In the genomic region with DNA sequence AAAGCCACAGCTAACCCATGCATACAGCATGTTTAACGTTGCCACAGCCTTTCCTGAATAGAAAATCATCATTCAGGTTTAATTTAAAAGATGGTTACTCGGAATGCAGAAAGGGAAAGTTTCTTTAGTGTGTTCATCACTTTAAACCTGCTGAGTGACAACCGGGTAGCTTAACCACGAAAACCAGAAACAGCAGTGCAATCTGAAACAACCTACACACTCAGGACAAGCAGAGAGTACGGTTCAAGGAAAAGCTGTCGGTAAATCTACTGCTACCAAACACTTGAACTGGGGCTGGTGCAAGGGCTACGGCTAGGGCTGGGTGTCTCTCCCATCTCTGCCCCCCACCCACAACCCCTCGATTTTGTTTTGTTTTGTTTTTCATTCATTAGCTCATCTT, we compare ENCODE assay signal across 8 mouse cellular contexts. TPM values are rescaled to one million over a fixed set of nuclear protein-coding genes. Genes with fewer than 3 reads are reported as not detected.
DNase-seq lines count a peak whose midpoint lies in the region; ATAC-seq and TF ChIP-seq lines count a peak whose summit lies in the region.

No protein-coding gene starts in this region.

- intact Hi-C loops in heart, postnatal 10 days (cut with DNase I) = loop anchor here (2.0 kb wide), 1 partner anchor 48 kb away; a partner anchor contains a TSS

- TF ChIP-seq CTCF in ES-Bruce4 (IDR thresholded peaks at IDR 0.05; ENCODE audit: low read depth, low read length) = no peak

- peak overlapping the region; percentile 88 for H3K4me3 ChIP-seq in heart, embryonic 15.5 days
- H3K4me3 ChIP-seq in ES-Bruce4 (ENCODE audit: low read depth, low read length) = peak overlapping the region; percentile 51
- H3K4me3 ChIP-seq in forebrain, embryonic 16.5 days (replicated peaks; ENCODE audit: low read length) = peak overlapping the region; percentile 94
- peak overlapping the region; percentile 98 for H3K4me3 ChIP-seq in midbrain, embryonic 10.5 days

- H3K36me3 ChIP-seq in heart, embryonic 15.5 days = no peaks in the 10 kb centered on the region
- peaks cover 2% of the 10 kb centered on the region for H3K36me3 ChIP-seq in ES-Bruce4 (ENCODE audit: control insufficient read depth, insufficient read depth, low read length, poor library complexity, severe bottlenecking)
- H3K36me3 ChIP-seq in forebrain, embryonic 16.5 days (ENCODE audit: control insufficient read depth, insufficient read depth) = no peaks in the 10 kb centered on the region
- H3K36me3 ChIP-seq in midbrain, embryonic 10.5 days = peaks cover 20% of the 10 kb centered on the region

- peak overlapping the region; percentile 91 for H3K9ac ChIP-seq in heart, embryonic 15.5 days
- H3K9ac ChIP-seq in ES-Bruce4 (ENCODE audit: low read depth, poor library complexity, severe bottlenecking) = 0 out of 2 replicates have a peak overlapping the region, but pooled peaks have one; percentile 90
- peak overlapping the region; percentile 85 for H3K9ac ChIP-seq in forebrain, embryonic 16.5 days (replicated peaks; ENCODE audit: low read depth, low read length)

- peaks cover 26% of the 10 kb centered on the region for H3K4me1 ChIP-seq in heart, embryonic 15.5 days (replicated peaks)
- H3K4me1 ChIP-seq in ES-Bruce4 (ENCODE audit: control insufficient read depth, insufficient read depth, low read length) = peaks cover 3% of the 10 kb centered on the region
- peaks cover 13% of the 10 kb centered on the region for H3K4me1 ChIP-seq in forebrain, embryonic 16.5 days (replicated peaks; ENCODE audit: control insufficient read depth, insufficient read depth, low read length)
- H3K4me1 ChIP-seq in midbrain, embryonic 10.5 days = peaks cover 52% of the 10 kb centered on the region

- no peak for ATAC-seq in heart, embryonic 15.5 days (replicated peaks; ENCODE audit: insufficient number of reproducible peaks, insufficient read depth, low FRiP score, low read depth)
- no peak for ATAC-seq in forebrain, embryonic 16.5 days

- H3K4me2 ChIP-seq in heart, embryonic 15.5 days = peak overlapping the region; percentile 74
- peak overlapping the region; percentile 70 for H3K4me2 ChIP-seq in forebrain, embryonic 16.5 days (ENCODE audit: low read length)

- H3K27ac ChIP-seq in heart, embryonic 15.5 days = peak overlapping the region; percentile 98
- no peak overlapping the region for H3K27ac ChIP-seq in ES-Bruce4 (ENCODE audit: insufficient read depth, low read length)
- H3K27ac ChIP-seq in forebrain, embryonic 16.5 days (ENCODE audit: low read length) = no peak overlapping the region
- H3K27ac ChIP-seq in midbrain, embryonic 10.5 days (replicated peaks) = peak overlapping the region; percentile 96; the same call in 1 of the 2 replicates

- DNase-seq in heart, postnatal 10 days = no peak
- DNase-seq in midbrain, embryonic 10.5 days (ENCODE audit: low spot score) = no peak
- no peak for DNase-seq in frontal cortex, postnatal 14 days (ENCODE audit: low spot score in 2 of 2)
- no peak for DNase-seq in adipocyte (ENCODE audit: low spot score)
- no peak for DNase-seq in right cerebral cortex, postnatal 10 days (ENCODE audit: low spot score in 2 of 2)

- TF ChIP-seq POLR2A in ES-Bruce4 (IDR thresholded peaks at IDR 0.05; ENCODE audit: insufficient read depth, low read length) = no peak

- no peaks in the 10 kb centered on the region for H3K27me3 ChIP-seq in heart, embryonic 15.5 days
- no peaks in the 10 kb centered on the region for H3K27me3 ChIP-seq in ES-Bruce4 (ENCODE audit: control insufficient read depth, insufficient read depth, low read length, poor library complexity, severe bottlenecking)
- H3K27me3 ChIP-seq in forebrain, embryonic 16.5 days (replicated peaks; ENCODE audit: control insufficient read depth, insufficient read depth, low read length) = no peaks in the 10 kb centered on the region
- no peaks in the 10 kb centered on the region for H3K27me3 ChIP-seq in midbrain, embryonic 10.5 days (ENCODE audit: low read depth, poor library complexity, severe bottlenecking)

- no peaks in the 10 kb centered on the region for H3K9me3 ChIP-seq in heart, embryonic 15.5 days (replicated peaks)
- H3K9me3 ChIP-seq in ES-Bruce4 (replicated peaks; ENCODE audit: control insufficient read depth, insufficient read depth, low read length, poor library complexity, severe bottlenecking) = no peaks in the 10 kb centered on the region
- H3K9me3 ChIP-seq in forebrain, embryonic 16.5 days (ENCODE audit: control insufficient read depth, low read length) = no peaks in the 10 kb centered on the region
- no peaks in the 10 kb centered on the region for H3K9me3 ChIP-seq in midbrain, embryonic 10.5 days (replicated peaks)

- WGBS in heart, embryonic 15.5 days = 5% methylated on average over 8 of the region's 8 CpGs
- 3% methylated on average over 8 of the region's 8 CpGs for WGBS in forebrain, embryonic 16.5 days
- 11% methylated on average over 8 of the region's 8 CpGs for WGBS in midbrain, embryonic 10.5 days

- no peak for TF ChIP-seq EP300 in ES-Bruce4 (IDR thresholded peaks at IDR 0.05; ENCODE audit: insufficient read depth, low read depth, low read length)

RNA-seq across cellular contexts. Expression of a gene that starts 1.5 kb away (rescaled TPM):
- 16.0 and 17.8 TPM in 2 replicates for polyA plus RNA-seq in heart, embryonic 15.5 days (2015; fragmentation: Nextera tagmentation; extraction: Ambion mirVana)
- 10 to 100 TPM; 33.3 to 34.2 TPM for total RNA-seq in heart, postnatal 10 days (2021)
- 11.6 and 11.7 TPM in 2 replicates for polyA plus RNA-seq in ES-Bruce4 (2011; ENCODE audit: insufficient read depth, insufficient read length, low read depth, missing spikeins)
- polyA plus RNA-seq in forebrain, embryonic 16.5 days (2015; fragmentation: Nextera tagmentation; extraction: Ambion mirVana) = 32.9 and 37.6 TPM in 2 replicates
- polyA plus RNA-seq in midbrain, embryonic 10.5 days (2016; fragmentation: Nextera tagmentation; extraction: Ambion mirVana) = 8.8 and 16.5 TPM in 2 replicates

RNA-seq across cellular contexts. Expression of a gene that starts 47.4 kb away (rescaled TPM):
- 27.1 and 30.5 TPM in 2 replicates for polyA plus RNA-seq in heart, embryonic 15.5 days (2015; fragmentation: Nextera tagmentation; extraction: Ambion mirVana)
- 10 to 100 TPM; 15.4 to 17.4 TPM for total RNA-seq in heart, postnatal 10 days (2021)
- polyA plus RNA-seq in ES-Bruce4 (2011; ENCODE audit: insufficient read depth, insufficient read length, low read depth, missing spikeins) = 5.9 and 7.2 TPM in 2 replicates
- polyA plus RNA-seq in forebrain, embryonic 16.5 days (2015; fragmentation: Nextera tagmentation; extraction: Ambion mirVana) = 4.7 and 6.3 TPM in 2 replicates
- 6.4 and 7.3 TPM in 2 replicates for polyA plus RNA-seq in midbrain, embryonic 10.5 days (2016; fragmentation: Nextera tagmentation; extraction: Ambion mirVana)

Comparison
In these comparisons a context has a peak if more than half of its experiments do, and no peak if none do; other contexts are left out.
1. H3K27ac ChIP-seq: peak in heart, embryonic 15.5 days (single experiment) and midbrain, embryonic 10.5 days (single experiment); none in ES-Bruce4 (single experiment) and forebrain, embryonic 16.5 days (single experiment).
2. Peak in every context shown above with its lines, with median percentiles within 50 percentile points of each other: H3K4me3 ChIP-seq and H3K9ac ChIP-seq.